Mouse (Mus musculus): ENCODE data around the gene Vopp1.

DNA sequence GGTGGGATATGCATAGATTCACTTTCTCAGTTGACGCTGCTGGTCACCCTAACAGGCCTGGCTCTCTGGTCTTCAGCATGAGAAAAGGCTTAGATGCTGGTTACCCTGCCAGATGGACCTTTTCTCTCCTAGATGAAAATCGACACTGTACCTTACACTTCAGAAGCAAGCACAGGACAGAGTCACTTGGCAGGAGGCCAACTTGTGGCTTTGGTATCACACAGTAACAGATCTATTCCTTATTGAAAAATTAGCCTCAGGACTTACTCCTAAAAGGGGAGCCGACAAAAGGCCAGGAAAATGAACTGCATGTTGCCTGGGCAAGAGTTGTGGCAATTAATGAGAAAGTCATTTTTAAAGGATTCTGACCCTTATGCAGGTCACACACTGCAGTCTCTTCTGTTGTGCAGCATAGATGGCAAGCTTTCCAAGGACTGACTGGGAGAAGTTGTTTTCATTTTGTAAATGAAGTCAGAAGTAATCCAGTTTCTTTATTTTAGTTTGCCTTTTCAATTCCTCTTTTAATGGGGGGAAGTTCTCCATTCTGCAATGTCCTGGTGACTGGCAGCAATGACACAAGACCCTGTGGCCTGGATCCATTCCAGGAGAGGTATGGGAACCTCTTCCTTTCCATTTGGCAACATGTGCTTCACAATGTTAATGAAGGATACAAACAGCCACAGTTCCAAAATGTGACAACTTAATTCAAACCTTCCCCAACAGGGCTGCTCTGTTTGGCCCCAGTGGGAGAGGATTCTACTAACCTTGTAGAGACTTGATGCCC is 59.7 kb downstream of the Vopp1 start:
- TF ChIP-seq UBTF (IDR thresholded peaks at IDR 0.05; ENCODE audit: low read depth, low read length) (no peak), POLR2A (IDR thresholded peaks at IDR 0.05; ENCODE audit: low read depth, low read length) (no peak)

Data from CH12.LX (cell line).